Mouse (Mus musculus) brain, embryonic 14.5 days (tissue): ENCODE results near the gene Cyp24a1.

Experiments used
- CTCF ChIP-seq: fragments of 200-500 bp; IDR thresholded peaks from 2 replicates; pipeline ENCODE4 v1.5.1; 2012; ENCODE audit warnings: inconsistent platforms, mild to moderate bottlenecking, moderate library complexity, borderline replicate concordance; ENCODE audit not compliant: insufficient read depth, insufficient read length; ENCODE audit errors: extremely low read depth
- POLR2A ChIP-seq: fragments of 200-500 bp; IDR thresholded peaks from 2 replicates; pipeline ENCODE4 v1.6.1; 2012; ENCODE audit warnings: mild to moderate bottlenecking, inconsistent platforms, borderline replicate concordance; ENCODE audit not compliant: poor library complexity, insufficient read depth, insufficient read length, severe bottlenecking; ENCODE audit errors: extremely low read depth

GRCm38 (mm10) chr2:170508821-170509220, 11.9 kb upstream of the Cyp24a1 start:
- TF ChIP-seq CTCF, result peak; percentile 83
- no peak for TF ChIP-seq POLR2A
